Mouse (Mus musculus): ENCODE measurements around the gene Dynlt1c. TPM values are rescaled to one million over a fixed set of nuclear protein-coding genes. Genes with fewer than 3 reads are reported as not detected.
"Not testable (repeated sequence)": the region's sequence is repeated elsewhere in the genome, so short reads cannot be mapped to it uniquely, and the experiment has no call there.

Dynlt1c gene
- polyA plus RNA-seq, 1 experiment from 2014 or later, result 73.6 TPM

DNA sequence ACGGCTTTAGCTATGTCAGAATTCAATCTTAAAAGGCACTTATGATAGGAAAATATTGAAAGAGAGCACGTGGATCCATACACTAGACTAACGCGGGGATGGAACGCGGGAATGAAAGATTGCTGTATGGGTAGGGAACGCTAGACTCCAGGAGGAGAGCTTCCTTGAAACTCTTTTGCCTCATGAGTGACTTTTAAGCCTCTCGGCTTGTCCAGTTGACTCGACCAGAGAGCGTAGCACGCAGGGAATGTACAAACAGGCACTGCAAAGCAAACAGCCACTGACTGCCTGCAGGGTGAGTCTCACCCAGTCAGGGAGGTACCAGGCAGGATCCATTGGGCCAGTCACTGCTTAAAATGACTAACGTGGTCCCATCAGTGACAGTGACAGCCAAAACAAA lies 20.5 kb downstream of the Dynlt1c start:
- not testable (repeated sequence) for H3K4me3 ChIP-seq; H3K9ac ChIP-seq; H3K4me1 ChIP-seq (replicated peaks); H3K9me3 ChIP-seq; H3K27ac ChIP-seq; H3K4me2 ChIP-seq; H3K27me3 ChIP-seq; H3K36me3 ChIP-seq; ATAC-seq (ENCODE audit: low FRiP score)
- 90% methylated on average over 11 of the region's 12 CpGs for WGBS

GRCm38 (mm10) chr17:6624926-6625558 lies 23.6 kb downstream of the Dynlt1c start:
- H3K4me2 ChIP-seq, result not testable (repeated sequence)

GRCm38 (mm10) chr17:6630398-6630797 lies 28.9 kb downstream of the Dynlt1c start:
- not testable (repeated sequence) for H3K4me2 ChIP-seq; H3K9me3 ChIP-seq; H3K27me3 ChIP-seq; ATAC-seq (ENCODE audit: low FRiP score); H3K4me1 ChIP-seq (replicated peaks); H3K27ac ChIP-seq; H3K9ac ChIP-seq; H3K36me3 ChIP-seq; H3K4me3 ChIP-seq
- WGBS, result 95% methylated on average over 4 of the region's 4 CpGs

More at GRCm38 (mm10) chr17:6624926-6625558, 23.6 kb downstream of the Dynlt1c start:
- 72% methylated on average over 2 of the region's 6 CpGs for WGBS
- H3K27ac ChIP-seq; H3K4me3 ChIP-seq; H3K27me3 ChIP-seq; H3K4me1 ChIP-seq (replicated peaks); H3K36me3 ChIP-seq; H3K9me3 ChIP-seq; ATAC-seq (ENCODE audit: low FRiP score); H3K9ac ChIP-seq: not testable (repeated sequence)

DNA sequence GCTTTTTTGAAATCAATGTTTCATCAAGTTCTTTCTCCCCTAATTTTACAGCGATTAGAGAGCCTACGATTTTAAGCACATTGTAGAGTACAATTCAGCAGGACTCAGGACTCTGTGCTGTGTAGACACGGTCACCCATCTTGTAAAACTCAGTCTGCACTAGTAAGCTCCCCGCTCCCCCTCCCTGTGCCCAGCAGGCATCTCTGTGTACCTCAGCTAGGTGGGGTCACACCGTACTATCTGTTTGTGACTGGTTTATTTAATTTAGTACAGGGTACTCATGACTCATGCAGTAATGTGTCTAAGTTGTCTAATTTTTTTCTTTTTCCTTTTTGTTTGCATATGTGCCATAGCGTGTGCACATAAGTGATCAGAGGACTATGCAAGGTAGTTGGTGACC lies 31.4 kb downstream of the Dynlt1c start:
- H3K4me1 ChIP-seq (replicated peaks); H3K4me3 ChIP-seq; H3K36me3 ChIP-seq; ATAC-seq (ENCODE audit: low FRiP score); H3K4me2 ChIP-seq; H3K27me3 ChIP-seq; H3K9ac ChIP-seq; H3K9me3 ChIP-seq; H3K27ac ChIP-seq: not testable (repeated sequence)
- 91% methylated on average over 6 of the region's 6 CpGs for WGBS

GRCm38 (mm10) chr17:6635781-6636180 lies 34.3 kb downstream of the Dynlt1c start:
- H3K4me1 ChIP-seq (replicated peaks); H3K4me2 ChIP-seq; H3K4me3 ChIP-seq; ATAC-seq (ENCODE audit: low FRiP score); H3K27ac ChIP-seq; H3K27me3 ChIP-seq; H3K9ac ChIP-seq; H3K9me3 ChIP-seq; H3K36me3 ChIP-seq: not testable (repeated sequence)
- 100% methylated on average over 2 of the region's 4 CpGs for WGBS

- ATAC-seq (ENCODE audit: low FRiP score), result no peak
- H3K9ac ChIP-seq, result no peak overlapping the region
- no peaks in the 10 kb centered on the region for H3K4me1 ChIP-seq (replicated peaks)
- no peak overlapping the region for H3K27ac ChIP-seq
- H3K9me3 ChIP-seq, result no peaks in the 10 kb centered on the region
- no peak overlapping the region for H3K4me2 ChIP-seq
- no peaks in the 10 kb centered on the region for H3K27me3 ChIP-seq
- no peak overlapping the region for H3K4me3 ChIP-seq
- no peaks in the 10 kb centered on the region for H3K36me3 ChIP-seq
- 92% methylated on average over 5 of the region's 5 CpGs for WGBS
Observed at GRCm38 (mm10) chr17:6636861-6637260, 35.4 kb downstream of the Dynlt1c start.

DNA sequence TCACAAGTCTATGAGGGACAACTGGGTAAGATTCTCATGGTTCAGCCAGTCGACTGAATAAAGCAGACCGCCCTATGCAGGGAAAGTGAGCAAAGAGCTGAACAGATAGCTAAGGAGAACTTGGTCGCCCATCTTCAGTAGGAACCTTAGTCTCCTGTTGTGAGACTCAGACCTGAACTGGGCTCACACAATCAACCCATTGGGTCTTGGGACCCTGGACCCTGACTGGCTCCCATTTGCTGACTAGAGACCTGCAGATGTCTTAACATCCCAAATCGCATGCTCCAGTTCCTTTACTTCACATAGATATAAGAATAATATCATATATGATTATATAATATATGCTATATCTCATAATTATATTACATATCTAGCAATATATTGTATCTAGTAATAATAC lies 36.0 kb downstream of the Dynlt1c start:
- not testable (repeated sequence) for ATAC-seq (ENCODE audit: low FRiP score); H3K4me1 ChIP-seq (replicated peaks); H3K36me3 ChIP-seq; H3K27ac ChIP-seq; H3K4me3 ChIP-seq; H3K9me3 ChIP-seq; H3K9ac ChIP-seq; H3K4me2 ChIP-seq; H3K27me3 ChIP-seq
- 92% methylated on average over 4 of the region's 4 CpGs for WGBS

GRCm38 (mm10) chr17:6638444-6638843 lies 37.0 kb downstream of the Dynlt1c start:
- not testable (repeated sequence) for H3K4me3 ChIP-seq; ATAC-seq (ENCODE audit: low FRiP score); H3K4me1 ChIP-seq (replicated peaks); H3K27me3 ChIP-seq; H3K9me3 ChIP-seq; H3K4me2 ChIP-seq; H3K27ac ChIP-seq; H3K9ac ChIP-seq; H3K36me3 ChIP-seq
- 89% methylated on average over 8 of the region's 8 CpGs for WGBS

GRCm38 (mm10) chr17:6639486-6639885 lies 38.0 kb downstream of the Dynlt1c start:
- not testable (repeated sequence) for H3K36me3 ChIP-seq; H3K9me3 ChIP-seq; ATAC-seq (ENCODE audit: low FRiP score); H3K4me2 ChIP-seq; H3K27ac ChIP-seq; H3K9ac ChIP-seq; H3K4me3 ChIP-seq; H3K27me3 ChIP-seq; H3K4me1 ChIP-seq (replicated peaks)
- WGBS, result 93% methylated on average over 16 of the region's 21 CpGs

DNA sequence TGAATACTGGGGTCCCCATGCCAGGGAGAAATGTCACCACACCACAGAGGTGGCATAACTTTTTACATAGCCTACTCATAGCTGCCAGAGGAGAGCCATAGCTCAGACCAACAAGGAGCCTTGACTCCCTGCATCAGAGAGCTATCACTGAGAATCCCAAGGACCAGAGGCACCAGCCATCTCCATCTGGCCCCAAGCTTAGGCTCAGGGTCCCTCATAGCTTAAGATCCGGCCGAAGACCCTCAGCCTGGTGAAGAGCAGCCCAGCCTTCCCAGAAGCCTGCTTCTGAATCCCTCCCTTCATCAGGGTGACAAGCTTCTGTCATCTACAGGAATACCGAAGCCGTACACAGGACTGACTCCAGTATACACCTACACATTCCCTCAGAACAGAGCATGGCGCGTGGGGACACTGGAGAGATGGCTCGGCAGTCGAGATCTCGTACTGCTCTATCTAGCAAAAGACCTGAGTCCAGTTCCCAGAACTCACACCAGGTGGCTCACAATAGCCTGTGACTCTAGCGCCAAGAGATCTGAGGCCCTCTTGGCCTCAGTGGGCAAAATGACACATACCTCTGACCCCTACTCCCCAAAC lies 38.7 kb downstream of the Dynlt1c start:
- 91% methylated on average over 10 of the region's 10 CpGs for WGBS
- not testable (repeated sequence) for H3K9me3 ChIP-seq; H3K4me3 ChIP-seq; H3K36me3 ChIP-seq; H3K9ac ChIP-seq; H3K27me3 ChIP-seq; H3K4me2 ChIP-seq; ATAC-seq (ENCODE audit: low FRiP score); H3K27ac ChIP-seq; H3K4me1 ChIP-seq (replicated peaks)

DNA sequence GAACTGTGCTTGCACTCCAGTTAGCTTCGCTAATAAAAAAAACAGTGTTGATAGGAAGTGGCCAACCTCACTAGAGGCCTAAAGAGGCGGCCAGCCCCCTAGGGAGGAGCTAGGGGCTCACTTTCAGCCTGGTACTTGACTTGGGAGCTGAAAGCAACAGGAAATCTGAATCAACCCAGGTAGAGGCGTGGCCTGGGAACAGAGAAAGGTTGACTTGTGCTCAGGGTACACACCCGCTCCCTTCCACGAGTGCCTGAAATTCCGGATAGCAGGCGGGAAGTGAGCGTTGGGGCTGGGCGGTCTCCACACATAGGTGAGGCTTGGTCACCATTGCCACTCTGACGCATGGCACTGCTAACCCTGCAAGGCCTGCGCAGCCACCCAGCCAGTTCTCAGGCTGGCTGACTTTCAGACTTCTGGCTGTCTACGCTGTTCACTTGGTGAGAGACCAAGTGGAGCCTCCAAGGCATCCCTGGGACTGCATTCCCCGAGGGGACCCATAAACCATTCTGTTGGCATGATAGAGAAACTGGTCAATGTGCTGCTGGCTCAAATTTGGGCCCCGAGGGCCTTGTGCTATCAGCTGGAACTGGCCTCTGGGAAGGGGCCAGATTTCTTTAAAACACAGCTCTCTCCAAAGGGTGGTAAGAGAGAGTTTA lies 39.4 kb downstream of the Dynlt1c start:
- not testable (repeated sequence) for H3K4me2 ChIP-seq; H3K36me3 ChIP-seq; ATAC-seq (ENCODE audit: low FRiP score); H3K27me3 ChIP-seq; H3K9me3 ChIP-seq; H3K4me3 ChIP-seq; H3K9ac ChIP-seq; H3K27ac ChIP-seq; H3K4me1 ChIP-seq (replicated peaks)
- WGBS, result 81% methylated on average over 14 of the region's 14 CpGs

DNA sequence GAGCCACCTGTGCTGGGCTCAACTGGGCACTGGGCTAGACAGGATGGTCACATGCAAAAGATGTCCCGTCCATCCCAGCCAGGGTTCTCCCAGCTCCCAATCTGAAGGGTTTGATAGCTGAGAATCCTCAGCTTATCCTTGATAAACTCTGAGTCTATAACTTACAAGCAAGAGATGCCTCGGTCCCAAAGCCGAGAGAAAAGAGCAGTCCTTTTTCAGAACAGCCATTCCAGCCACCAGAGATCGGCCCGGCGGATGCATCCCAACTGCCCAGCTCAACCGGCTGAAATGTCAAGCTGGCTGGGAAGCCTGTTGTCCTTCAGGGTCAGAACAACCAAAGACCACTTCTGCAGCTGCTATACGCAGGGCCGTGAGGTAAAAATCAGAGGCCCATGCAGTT lies 42.7 kb downstream of the Dynlt1c start:
- H3K27ac ChIP-seq; ATAC-seq (ENCODE audit: low FRiP score); H3K4me3 ChIP-seq; H3K9ac ChIP-seq; H3K4me1 ChIP-seq (replicated peaks); H3K27me3 ChIP-seq; H3K4me2 ChIP-seq; H3K36me3 ChIP-seq; H3K9me3 ChIP-seq: not testable (repeated sequence)
- 91% methylated on average over 8 of the region's 9 CpGs for WGBS

GRCm38 (mm10) chr17:6644673-6645072 lies 43.2 kb downstream of the Dynlt1c start:
- H3K36me3 ChIP-seq; H3K9me3 ChIP-seq; ATAC-seq (ENCODE audit: low FRiP score); H3K9ac ChIP-seq; H3K27me3 ChIP-seq; H3K4me2 ChIP-seq; H3K27ac ChIP-seq; H3K4me3 ChIP-seq; H3K4me1 ChIP-seq (replicated peaks): not testable (repeated sequence)
- 91% methylated on average over 4 of the region's 4 CpGs for WGBS
